Mouse (Mus musculus) adrenal gland, postnatal 4 days (tissue): ENCODE results near the gene 4931400O07Rik. TPM values are rescaled to one million over a fixed set of nuclear protein-coding genes. Genes with fewer than 3 reads are reported as not detected.

Source experiments
- DNase-seq, 2 experiments: peaks; one replicate each; pipeline ENCODE4 v3.0.0; 2021 to 2022; ENCODE audit warnings: low spot score in 2 of 2, mixed read lengths in 2 of 2
- long read RNA-seq, 2 experiments: library from polyadenylated mRNA; stranded (forward); transcript quantifications; one replicate each; pipeline ENCODE4 v2.0.0; 2021
- total RNA-seq, 2 experiments: library from RNA; stranded (reverse); gene quantifications; 2 replicates each; pipeline ENCODE4 v1.2.3; 2021

The 4931400O07Rik gene
- not detected for total RNA-seq
- long read RNA-seq, experiment 1: 0 reads
- long read RNA-seq, experiment 2: 0 reads

GRCm38 (mm10) chrX:62467691-62468090, at the start of gene 4931400O07Rik:
Gene 4931400O07Rik (plus strand): TSS chrX:62467991.
- no peak for DNase-seq

Other genes with a start within 250 kb of the 4931400O07Rik start
- gene 4933402E13Rik, start 184.5 kb upstream of the 4931400O07Rik start, total RNA-seq: not detected